Mouse (Mus musculus): ENCODE measurements around the gene Ube2c.

DNA sequence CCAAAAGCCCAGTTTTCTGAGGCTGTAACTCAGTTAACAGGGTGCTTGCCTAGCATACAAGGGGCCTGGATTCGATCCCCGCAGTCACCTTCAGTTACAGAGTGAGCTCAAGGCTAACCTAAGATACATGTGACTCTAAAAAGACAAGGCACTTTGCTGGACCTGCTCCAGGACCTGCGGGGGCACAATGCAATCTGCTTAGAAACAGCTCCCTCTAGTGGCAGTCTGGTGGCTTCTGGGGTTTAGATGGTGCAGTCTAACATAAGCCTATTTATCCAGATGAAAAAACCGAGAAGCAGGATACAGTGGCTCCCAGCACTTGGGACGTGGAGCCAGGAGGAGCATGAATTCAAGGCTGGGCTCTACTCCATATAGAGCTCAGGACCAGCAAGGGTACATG lies 24.6 kb downstream of the Ube2c start:
- TF ChIP-seq MAX (IDR thresholded peaks at IDR 0.05; ENCODE audit: low read depth) (no peak), REST (IDR thresholded peaks at IDR 0.05; ENCODE audit: insufficient read depth, insufficient read length) (no peak), POLR2A (IDR thresholded peaks at IDR 0.05; ENCODE audit: insufficient read length, low read depth) (no peak), CEBPB (IDR thresholded peaks at IDR 0.05; ENCODE audit: insufficient read depth, poor library complexity, severe bottlenecking) (no peak), TCF12 (IDR thresholded peaks at IDR 0.05; ENCODE audit: insufficient read depth, poor library complexity, severe bottlenecking) (no peak), MYOG (IDR thresholded peaks at IDR 0.05; ENCODE audit: control insufficient read depth in 1 of 3, insufficient read depth in 1 of 3, insufficient read length in 2 of 3, low read depth in 2 of 3) (no peak), MYOD1 (IDR thresholded peaks at IDR 0.05; ENCODE audit: control insufficient read depth in 1 of 3, insufficient read length in 2 of 3, low read depth in 2 of 3) (no peak), USF1 (IDR thresholded peaks at IDR 0.05; ENCODE audit: low read depth) (no peak)
